Mouse (Mus musculus): ENCODE measurements around the gene Tpx2.

Tpx2 gene

GRCm38 (mm10) chr2:152821023-152821422 lies 26.7 kb upstream of the Tpx2 start:
- no peak for DNase-seq

- no peak for DNase-seq
Measured at GRCm38 (mm10) chr2:152821566-152821965, 26.2 kb upstream of the Tpx2 start.

- DNase-seq = no peak
Measured at GRCm38 (mm10) chr2:152823770-152824169, 24.0 kb upstream of the Tpx2 start.

- DNase-seq = no peak
Measured at GRCm38 (mm10) chr2:152824438-152825167, 23.2 kb upstream of the Tpx2 start.

- DNase-seq = no peak
Measured at GRCm38 (mm10) chr2:152825168-152825697, 22.5 kb upstream of the Tpx2 start.

GRCm38 (mm10) chr2:152825713-152826112 lies 22.1 kb upstream of the Tpx2 start:
- DNase-seq = no peak

GRCm38 (mm10) chr2:152826481-152826880 lies 21.3 kb upstream of the Tpx2 start:
- DNase-seq = no peak

- DNase-seq = no peak
Measured at GRCm38 (mm10) chr2:152827321-152828010, 20.3 kb upstream of the Tpx2 start.

GRCm38 (mm10) chr2:152828011-152828370 lies 19.8 kb upstream of the Tpx2 start:
- no peak for DNase-seq

GRCm38 (mm10) chr2:152828532-152828931 lies 19.2 kb upstream of the Tpx2 start:
- no peak for DNase-seq

- DNase-seq = peak; percentile 58
Measured at GRCm38 (mm10) chr2:152829367-152829881, 18.3 kb upstream of the Tpx2 start.

GRCm38 (mm10) chr2:152830021-152830921 lies 17.5 kb upstream of the Tpx2 start:
- DNase-seq = peak; percentile 83

- DNase-seq = peak; percentile 98
Measured at GRCm38 (mm10) chr2:152831019-152831878, 16.5 kb upstream of the Tpx2 start, which contains the start of gene Bcl2l1. Gene Bcl2l1, minus strand, starts transcription at chr2:152831728.

GRCm38 (mm10) chr2:152839256-152839655 lies 8.5 kb upstream of the Tpx2 start:
- no peak for DNase-seq

GRCm38 (mm10) chr2:152842741-152843140 lies 5.0 kb upstream of the Tpx2 start:
- DNase-seq = no peak

- no peak for DNase-seq
Measured at GRCm38 (mm10) chr2:152847057-152847814, 528 bp upstream of the Tpx2 start.

- DNase-seq = no peak
Measured at GRCm38 (mm10) chr2:152848466-152848865, 702 bp downstream of the Tpx2 start.

GRCm38 (mm10) chr2:152859501-152859900 lies 11.7 kb downstream of the Tpx2 start:
- DNase-seq = no peak

- no peak for DNase-seq
Measured at GRCm38 (mm10) chr2:152861891-152862290, 14.1 kb downstream of the Tpx2 start.

- no peak for DNase-seq
Measured at GRCm38 (mm10) chr2:152862638-152863037, 14.9 kb downstream of the Tpx2 start.

GRCm38 (mm10) chr2:152863346-152863745 lies 15.6 kb downstream of the Tpx2 start:
- no peak for DNase-seq
